Mouse (Mus musculus) spleen, adult 2 months (tissue): ENCODE measurements around the gene Tmem230.
"Not testable (repeated sequence)": the region's sequence is repeated elsewhere in the genome, so short reads cannot be mapped to it uniquely, and the experiment has no call there.

Experiments used
- CTCF ChIP-seq: fragments of 200-500 bp; IDR thresholded peaks from 2 replicates; pipeline ENCODE4 v1.5.1; 2011; ENCODE audit warnings: mild to moderate bottlenecking, inconsistent platforms; ENCODE audit not compliant: insufficient read depth, insufficient read length, insufficient replicate concordance; ENCODE audit errors: extremely low read depth
- POLR2A ChIP-seq: fragments of 200-500 bp; IDR thresholded peaks from 2 replicates; pipeline ENCODE4 v1.6.1; 2011; ENCODE audit warnings: low read depth, low read length, inconsistent platforms

- not testable (repeated sequence) for TF ChIP-seq CTCF, POLR2A
Observed at GRCm38 (mm10) chr2:132240457-132240856, 7.2 kb downstream of the Tmem230 start.
